Mouse (Mus musculus) CH12.LX (cell line): Measurements from ENCODE around the gene Aup1. TPM values are rescaled to one million over a fixed set of nuclear protein-coding genes. Genes with fewer than 3 reads are reported as not detected.

Experiments
- DNase-seq: peaks from one replicate; pipeline ENCODE4 v3.0.0-alpha.2; 2013; ENCODE audit errors: extremely low read depth
- H3K27ac ChIP-seq: 2 replicates; pipeline ENCODE4 v1.5.1; 2012; ENCODE audit warnings: low read depth, mild to moderate bottlenecking, control low read depth, moderate library complexity; ENCODE audit not compliant: insufficient read depth
- H3K27me3 ChIP-seq: replicated peaks from 2 replicates; pipeline ENCODE3; 2012; ENCODE audit warnings: inconsistent platforms
- H3K36me3 ChIP-seq, 2 experiments: replicated peaks in 1 of 2; 2 replicates each; pipeline versions ENCODE3 to v1.6.1; 2012; ENCODE audit warnings: inconsistent platforms in 1 of 2, low read length in 1 of 2, mild to moderate bottlenecking in 1 of 2, mixed read lengths in 1 of 2, moderate library complexity in 1 of 2; ENCODE audit not compliant: control insufficient read depth in 1 of 2, insufficient read depth in 1 of 2
- H3K4me1 ChIP-seq, 2 experiments: 2 replicates each; pipeline ENCODE4 v1.6.1; 2012; ENCODE audit warnings: inconsistent platforms in 1 of 2, moderate library complexity in 1 of 2; ENCODE audit not compliant: insufficient read depth in 2 of 2, control insufficient read depth in 1 of 2
- H3K4me2 ChIP-seq: 2 replicates; pipeline ENCODE4 v1.6.1; 2012; ENCODE audit warnings: low read depth, mild to moderate bottlenecking, control low read depth; ENCODE audit not compliant: poor library complexity, insufficient read depth, severe bottlenecking
- H3K4me3 ChIP-seq, 3 experiments: fragments of 150-350 bp in 1 of 3; sonication (generic) in 1 of 3; replicated peaks in 1 of 3; 2 replicates each; pipeline versions ENCODE3 to v1.5.1; 2011 to 2012; ENCODE audit warnings: low read depth in 2 of 3, low read length in 2 of 3, mild to moderate bottlenecking in 2 of 3, moderate library complexity in 2 of 3, control low read depth in 1 of 3, improper control_type of control experiment in 1 of 3, inconsistent platforms in 1 of 3, mixed read lengths in 1 of 3; ENCODE audit not compliant: poor library complexity in 1 of 3
- H3K79me2 ChIP-seq: replicated peaks from 2 replicates; pipeline ENCODE4 v1.6.1; 2012; ENCODE audit warnings: mild to moderate bottlenecking, moderate library complexity; ENCODE audit not compliant: control insufficient read depth, poor library complexity, insufficient read depth, severe bottlenecking; ENCODE audit errors: extremely low read depth
- H3K9ac ChIP-seq: 2 replicates; pipeline ENCODE4 v1.6.1; 2012; ENCODE audit warnings: low read depth, mild to moderate bottlenecking, control low read depth, moderate library complexity; ENCODE audit not compliant: insufficient read depth
- H3K9me3 ChIP-seq: replicated peaks from 2 replicates; pipeline ENCODE3; 2012; ENCODE audit warnings: low read length, inconsistent platforms, mixed read lengths
- CTCF ChIP-seq, 2 experiments: IDR thresholded peaks in 1 of 2; conservative IDR thresholded peaks in 1 of 2; 2 replicates each; pipeline ENCODE4 v1.5.1; 2011 to 2012; ENCODE audit warnings: low read depth in 2 of 2, low read length in 2 of 2, improper control_type of control experiment in 1 of 2, inconsistent platforms in 1 of 2, mild to moderate bottlenecking in 1 of 2, moderate library complexity in 1 of 2
- EP300 ChIP-seq: IDR thresholded peaks from 2 replicates; pipeline ENCODE4 v1.6.1; 2011; ENCODE audit warnings: low read length, improper control_type of control experiment
- HCFC1 ChIP-seq: IDR thresholded peaks from 2 replicates; pipeline ENCODE4 v1.6.1; 2012; ENCODE audit warnings: low read depth, mild to moderate bottlenecking, inconsistent platforms, low read length, improper control_type of control experiment
- JUN ChIP-seq: IDR thresholded peaks from 2 replicates; pipeline ENCODE4 v1.6.1; 2011; ENCODE audit warnings: low read depth, mild to moderate bottlenecking, low read length, improper control_type of control experiment, moderate library complexity; ENCODE audit not compliant: insufficient read depth
- JUND ChIP-seq: conservative IDR thresholded peaks from 2 replicates; pipeline ENCODE4 v1.6.1; 2011; ENCODE audit warnings: low read depth, low read length, improper control_type of control experiment
- MAX ChIP-seq: IDR thresholded peaks from 2 replicates; pipeline ENCODE4 v1.6.1; 2011; ENCODE audit warnings: low read length, improper control_type of control experiment
- MAZ ChIP-seq: IDR thresholded peaks from 2 replicates; pipeline ENCODE4 v1.6.1; 2012; ENCODE audit warnings: low read depth, mild to moderate bottlenecking, inconsistent platforms, low read length, improper control_type of control experiment, moderate library complexity
- MXI1 ChIP-seq: IDR thresholded peaks from 2 replicates; pipeline ENCODE4 v1.6.1; 2011; ENCODE audit warnings: mild to moderate bottlenecking, low read depth, low read length, improper control_type of control experiment
- POLR2A ChIP-seq: IDR thresholded peaks from 2 replicates; pipeline ENCODE4 v1.6.1; 2011; ENCODE audit warnings: low read depth, mild to moderate bottlenecking, improper control_type of control experiment, low read length
- RCOR1 ChIP-seq: conservative IDR thresholded peaks from 2 replicates; pipeline ENCODE4 v1.6.1; 2012; ENCODE audit warnings: low read depth, mild to moderate bottlenecking, inconsistent platforms, low read length, improper control_type of control experiment
- TCF12 ChIP-seq: IDR thresholded peaks from 2 replicates; pipeline ENCODE4 v1.6.1; 2014; ENCODE audit warnings: low read depth, mild to moderate bottlenecking, inconsistent platforms, low read length, improper control_type of control experiment
- ZC3H11A ChIP-seq: IDR thresholded peaks from 2 replicates; pipeline ENCODE4 v1.6.1; 2012; ENCODE audit warnings: low read depth, mild to moderate bottlenecking, inconsistent platforms, low read length, improper control_type of control experiment
- ZNF384 ChIP-seq: IDR thresholded peaks from 2 replicates; pipeline ENCODE4 v1.6.1; 2012; ENCODE audit warnings: low read depth, low read length, improper control_type of control experiment, inconsistent platforms
- dilution Hi-C: fragments of 300-500 bp; cut with MboI; formaldehyde crosslinking; loops from 2 replicates; pipeline ENCODE4 v1.14.3; 2020; ENCODE audit warnings: low sequenced_read_pairs; ENCODE audit not compliant: extremely low pct_unique_long_range_greater_than_20kb, extremely low pct_ligation_motif_present
- in situ Hi-C: fragments of 300-500 bp; cut with MboI; formaldehyde crosslinking; loops from 3 replicates; pipeline ENCODE4 v1.14.3; 2019; ENCODE audit warnings: low sequenced_read_pairs, low pct_ligation_motif_present, low pct_unique_long_range_greater_than_20kb, mixed read lengths
- polyA plus RNA-seq: library from polyadenylated mRNA; unstranded; fragments of >175 nt; gene quantifications from 2 replicates; pipeline ENCODE4 v1.2.1, GENCODE M21; 2012; ENCODE audit warnings: low read depth; ENCODE audit not compliant: insufficient read length
- total RNA-seq, 2 experiments: library from RNA; depleted of rRNA; stranded (reverse); fragments of 300-350 nt in 1 of 2; fragments of >200 nt in 1 of 2; gene quantifications; 2 replicates each; pipeline ENCODE4 v1.2.3; 2012 to 2014

Gene Aup1
- total and polyA plus RNA-seq, 3 experiments: 119 to 324 (median 240) TPM

DNA sequence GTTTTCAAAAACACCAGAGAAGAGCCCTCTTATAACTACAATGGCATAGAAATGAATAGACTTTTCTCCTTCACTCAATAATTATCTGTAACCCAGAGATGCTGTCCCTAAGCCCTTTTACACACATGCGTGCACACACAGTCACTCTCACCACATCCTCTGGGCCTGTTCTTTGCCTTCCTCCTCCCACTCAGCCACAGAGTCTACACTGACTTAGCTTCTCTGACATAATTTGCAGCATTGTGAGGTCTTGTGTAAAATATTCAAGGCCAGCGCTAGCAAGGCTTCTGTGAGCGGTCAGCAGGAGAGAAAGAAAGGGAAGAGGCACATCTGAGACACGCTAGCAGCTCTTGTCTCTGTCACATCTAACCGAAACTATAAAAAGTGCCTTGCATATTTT lies 40.9 kb upstream of the Aup1 start (continued):
- TF ChIP-seq ZNF384: no peak
- TF ChIP-seq TCF12: no peak
- TF ChIP-seq JUND: no peak

DNA sequence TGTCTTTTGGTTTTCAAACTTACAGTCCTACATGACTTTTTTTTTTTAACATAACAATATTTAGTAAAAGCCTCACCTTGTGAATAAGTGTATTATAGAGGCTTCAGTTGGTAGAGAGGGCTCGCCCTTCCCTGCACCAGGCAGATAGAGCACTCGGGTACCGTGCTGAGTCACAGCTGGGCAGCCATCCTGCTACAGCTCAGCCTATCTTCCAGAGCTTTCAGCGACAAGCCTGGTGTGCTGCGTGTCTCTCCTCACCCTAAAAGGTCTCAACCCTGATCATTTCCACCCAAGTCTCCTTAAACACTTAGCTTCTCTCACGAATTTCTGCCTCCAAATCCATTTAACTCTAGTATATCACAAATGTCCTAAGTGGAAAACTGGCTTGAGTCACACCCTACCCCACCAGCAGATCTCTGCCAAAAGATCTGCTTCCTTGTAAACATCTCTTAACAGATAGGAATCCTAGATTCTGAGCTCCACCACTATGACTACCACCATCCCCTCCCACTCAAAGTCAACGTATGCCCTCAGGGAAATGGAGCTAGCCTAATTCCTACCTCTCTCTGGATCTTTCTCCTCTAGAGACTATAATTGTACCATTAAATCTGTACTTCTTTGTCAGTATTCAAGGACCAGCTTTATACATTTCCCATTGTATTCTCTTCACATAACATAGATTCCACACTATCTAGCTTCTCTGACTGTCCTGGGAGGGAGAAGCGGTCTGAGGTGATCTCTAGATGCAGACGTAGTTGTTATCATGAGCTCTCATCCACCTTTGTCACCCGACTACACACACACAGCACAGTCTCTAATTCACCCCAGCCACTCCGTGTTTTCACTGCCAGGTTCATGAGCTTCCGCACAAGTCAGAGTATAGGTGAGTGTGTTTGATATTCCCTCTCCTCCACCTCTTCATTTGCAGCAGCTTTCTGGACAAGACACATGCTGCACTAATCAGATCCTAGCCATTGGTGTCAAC lies 39.5 kb upstream of the Aup1 start:
- dilution Hi-C loops (no loop called here), in situ Hi-C loops (no loop called here)
- Histone ChIP-seq H3K4me2 (no peak overlapping the region), H3K27ac (no peak overlapping the region), H3K36me3 (no peaks in the 10 kb centered on the region), H3K4me1 (peaks cover 2 to 70% of the 10 kb centered on the region in 2 experiments; a peak in 3 of 4 replicates), H3K27me3 (no peaks in the 10 kb centered on the region), H3K9me3 (peaks cover 5% of the 10 kb centered on the region), H3K79me2 (no peaks in the 10 kb centered on the region), H3K4me3 (no peak overlapping the region), H3K9ac (no peak overlapping the region)
- no peak for DNase-seq
- TF ChIP-seq JUN (no peak), HCFC1 (no peak), MAZ (no peak), MXI1 (no peak), CTCF (conservative IDR thresholded peaks at IDR 0.05 in 1 of 2, IDR thresholded peaks at IDR 0.05 in 1 of 2; ENCODE audit: low read depth in 2 of 2, low read length in 2 of 2) (no peak), POLR2A (no peak), RCOR1 (no peak), TCF12 (no peak), ZC3H11A (no peak), JUND (no peak)

DNA sequence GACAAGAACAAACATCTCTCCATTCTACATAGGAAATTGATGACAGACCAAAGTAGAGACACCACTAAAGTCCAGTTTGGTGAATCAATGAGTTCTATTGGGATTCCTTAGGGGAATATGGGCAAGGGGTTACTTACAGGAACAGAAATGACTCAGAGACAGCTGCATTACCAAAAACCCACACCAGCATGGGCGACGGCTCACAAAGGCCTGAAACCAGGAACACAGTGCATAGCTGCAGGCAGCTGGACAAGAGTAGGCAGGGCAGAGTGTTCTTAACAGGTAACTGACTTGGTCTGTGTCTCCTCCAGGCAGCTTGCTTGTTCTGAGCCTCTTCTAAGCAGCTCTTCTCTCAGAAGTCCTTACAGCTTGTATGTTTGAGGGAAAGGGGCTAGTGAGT lies 38.6 kb upstream of the Aup1 start:
- TF ChIP-seq MAX (no peak), EP300 (0 out of 2 replicates have a peak, but pooled peaks have one; percentile 24)
- Histone ChIP-seq H3K4me2 (no peak overlapping the region), H3K9me3 (peaks cover 5% of the 10 kb centered on the region), H3K27ac (no peak overlapping the region), H3K27me3 (no peaks in the 10 kb centered on the region), H3K79me2 (no peaks in the 10 kb centered on the region), H3K4me1 (peaks cover 2 to 60% of the 10 kb centered on the region in 2 experiments; a peak in 3 of 4 replicates), H3K36me3 (no peaks in the 10 kb centered on the region), H3K9ac (no peak overlapping the region), H3K4me3 (no peak overlapping the region)
- in situ Hi-C loops: no loop called here
- dilution Hi-C loops: no loop called here
- no peak for DNase-seq
